Mouse (Mus musculus): ENCODE data around the gene Tsg101. TPM values are rescaled to one million over a fixed set of nuclear protein-coding genes. Genes with fewer than 3 reads are reported as not detected.

Tsg101 gene
- polyA plus RNA-seq, 1 experiment from 2014 or later = 205 TPM

Other genes with a start within 250 kb of the Tsg101 start
- not detected in 2 replicates for gene Tph1, start 247.4 kb downstream of the Tsg101 start, polyA plus RNA-seq (2014; fragmentation: Nextera tagmentation; extraction: Ambion mirVana)
- 17.8 and 18.9 TPM in 2 replicates for gene Saal1, start 209.3 kb downstream of the Tsg101 start, polyA plus RNA-seq (2014; fragmentation: Nextera tagmentation; extraction: Ambion mirVana)
- not detected in 2 replicates for gene Saa3, start 204.3 kb downstream of the Tsg101 start, polyA plus RNA-seq (2014; fragmentation: Nextera tagmentation; extraction: Ambion mirVana)
- gene Saa4, start 187.4 kb downstream of the Tsg101 start, polyA plus RNA-seq (2014; fragmentation: Nextera tagmentation; extraction: Ambion mirVana) = 0.19 TPM in 1 of 2 replicates, not detected in the other
- gene Saa1, start 177.0 kb downstream of the Tsg101 start, polyA plus RNA-seq (2014; fragmentation: Nextera tagmentation; extraction: Ambion mirVana) = 0.47 TPM in 1 of 2 replicates, not detected in the other
- gene Saa2, start 168.2 kb downstream of the Tsg101 start, polyA plus RNA-seq (2014; fragmentation: Nextera tagmentation; extraction: Ambion mirVana) = 1.1 TPM in 1 of 2 replicates, not detected in the other
- 11.8 and 12.7 TPM in 2 replicates for gene Hps5, start 123.9 kb downstream of the Tsg101 start, polyA plus RNA-seq (2014; fragmentation: Nextera tagmentation; extraction: Ambion mirVana)
- 34.9 and 41.1 TPM in 2 replicates for gene Gtf2h1, start 123.9 kb downstream of the Tsg101 start, polyA plus RNA-seq (2014; fragmentation: Nextera tagmentation; extraction: Ambion mirVana)
- gene Ldha, start 78.5 kb downstream of the Tsg101 start, polyA plus RNA-seq (2014; fragmentation: Nextera tagmentation; extraction: Ambion mirVana) = 3,042 and 3,490 TPM in 2 replicates
- not detected in 2 replicates for gene Ldhc, start 58.8 kb downstream of the Tsg101 start, polyA plus RNA-seq (2014; fragmentation: Nextera tagmentation; extraction: Ambion mirVana)
- 9.3 and 10.6 TPM in 2 replicates for gene Uevld, start 38.6 kb upstream of the Tsg101 start, polyA plus RNA-seq (2014; fragmentation: Nextera tagmentation; extraction: Ambion mirVana)
- not detected in 2 replicates for gene Gm9999, start 63.6 kb upstream of the Tsg101 start, polyA plus RNA-seq (2014; fragmentation: Nextera tagmentation; extraction: Ambion mirVana)
- 15.6 and 18.8 TPM in 2 replicates for gene Spty2d1, start 88.4 kb upstream of the Tsg101 start, polyA plus RNA-seq (2014; fragmentation: Nextera tagmentation; extraction: Ambion mirVana)
- 13.7 and 15.5 TPM in 2 replicates for gene Tmem86a, start 130.6 kb upstream of the Tsg101 start, polyA plus RNA-seq (2014; fragmentation: Nextera tagmentation; extraction: Ambion mirVana)
- gene Ptpn5, start 213.7 kb upstream of the Tsg101 start, polyA plus RNA-seq (2014; fragmentation: Nextera tagmentation; extraction: Ambion mirVana) = 0.07 and 0.15 TPM in 2 replicates

Measured in heart, embryonic 11.5 days (tissue).